Mouse (Mus musculus) CH12.LX (cell line): ENCODE measurements around the gene Baz1b. TPM values are rescaled to one million over a fixed set of nuclear protein-coding genes. Genes with fewer than 3 reads are reported as not detected.
A peak's percentile ranks its signal among the peaks of the same experiment; 100 is the strongest.

Experiments used
- DNase-seq: peaks from one replicate; pipeline ENCODE4 v3.0.0-alpha.2; 2013; ENCODE audit errors: extremely low read depth
- H3K27ac ChIP-seq: 2 replicates; pipeline ENCODE4 v1.5.1; 2012; ENCODE audit warnings: low read depth, mild to moderate bottlenecking, control low read depth, moderate library complexity; ENCODE audit not compliant: insufficient read depth
- H3K27me3 ChIP-seq: replicated peaks from 2 replicates; pipeline ENCODE3; 2012; ENCODE audit warnings: inconsistent platforms
- H3K36me3 ChIP-seq, 2 experiments: replicated peaks in 1 of 2; 2 replicates each; pipeline versions ENCODE3 to v1.6.1; 2012; ENCODE audit warnings: inconsistent platforms in 1 of 2, low read length in 1 of 2, mild to moderate bottlenecking in 1 of 2, mixed read lengths in 1 of 2, moderate library complexity in 1 of 2; ENCODE audit not compliant: control insufficient read depth in 1 of 2, insufficient read depth in 1 of 2
- H3K4me1 ChIP-seq, 2 experiments: 2 replicates each; pipeline ENCODE4 v1.6.1; 2012; ENCODE audit warnings: inconsistent platforms in 1 of 2, moderate library complexity in 1 of 2; ENCODE audit not compliant: insufficient read depth in 2 of 2, control insufficient read depth in 1 of 2
- H3K4me2 ChIP-seq: 2 replicates; pipeline ENCODE4 v1.6.1; 2012; ENCODE audit warnings: low read depth, mild to moderate bottlenecking, control low read depth; ENCODE audit not compliant: poor library complexity, insufficient read depth, severe bottlenecking
- H3K4me3 ChIP-seq, 3 experiments: fragments of 150-350 bp in 1 of 3; sonication (generic) in 1 of 3; replicated peaks in 1 of 3; 2 replicates each; pipeline versions ENCODE3 to v1.5.1; 2011 to 2012; ENCODE audit warnings: low read depth in 2 of 3, low read length in 2 of 3, mild to moderate bottlenecking in 2 of 3, moderate library complexity in 2 of 3, control low read depth in 1 of 3, improper control_type of control experiment in 1 of 3, inconsistent platforms in 1 of 3, mixed read lengths in 1 of 3; ENCODE audit not compliant: poor library complexity in 1 of 3
- H3K79me2 ChIP-seq: replicated peaks from 2 replicates; pipeline ENCODE4 v1.6.1; 2012; ENCODE audit warnings: mild to moderate bottlenecking, moderate library complexity; ENCODE audit not compliant: control insufficient read depth, poor library complexity, insufficient read depth, severe bottlenecking; ENCODE audit errors: extremely low read depth
- H3K9ac ChIP-seq: 2 replicates; pipeline ENCODE4 v1.6.1; 2012; ENCODE audit warnings: low read depth, mild to moderate bottlenecking, control low read depth, moderate library complexity; ENCODE audit not compliant: insufficient read depth
- H3K9me3 ChIP-seq: replicated peaks from 2 replicates; pipeline ENCODE3; 2012; ENCODE audit warnings: low read length, inconsistent platforms, mixed read lengths
- CHD1 ChIP-seq: IDR thresholded peaks from 2 replicates; pipeline ENCODE4 v1.6.1; 2012; ENCODE audit warnings: low read depth, low read length, improper control_type of control experiment, inconsistent platforms
- CHD2 ChIP-seq: IDR thresholded peaks from 2 replicates; pipeline ENCODE4 v1.6.1; 2011; ENCODE audit warnings: low read length, improper control_type of control experiment
- CTCF ChIP-seq, 2 experiments: IDR thresholded peaks in 1 of 2; conservative IDR thresholded peaks in 1 of 2; 2 replicates each; pipeline ENCODE4 v1.5.1; 2011 to 2012; ENCODE audit warnings: low read depth in 2 of 2, low read length in 2 of 2, improper control_type of control experiment in 1 of 2, inconsistent platforms in 1 of 2, mild to moderate bottlenecking in 1 of 2, moderate library complexity in 1 of 2
- ETS1 ChIP-seq: conservative IDR thresholded peaks from 2 replicates; pipeline ENCODE4 v1.6.1; 2012; ENCODE audit warnings: low read depth, mild to moderate bottlenecking, inconsistent platforms, low read length, improper control_type of control experiment, moderate library complexity
- HCFC1 ChIP-seq: IDR thresholded peaks from 2 replicates; pipeline ENCODE4 v1.6.1; 2012; ENCODE audit warnings: low read depth, mild to moderate bottlenecking, inconsistent platforms, low read length, improper control_type of control experiment
- MAFK ChIP-seq: IDR thresholded peaks from 2 replicates; pipeline ENCODE4 v1.6.1; 2011; ENCODE audit warnings: low read length, improper control_type of control experiment; ENCODE audit not compliant: insufficient replicate concordance
- MYC ChIP-seq: IDR thresholded peaks from 2 replicates; pipeline ENCODE4 v1.6.1; 2011; ENCODE audit warnings: low read depth, mild to moderate bottlenecking, improper control_type of control experiment, low read length
- NELFE ChIP-seq: IDR thresholded peaks from 2 replicates; pipeline ENCODE4 v1.6.1; 2011; ENCODE audit warnings: low read depth, low read length, improper control_type of control experiment
- dilution Hi-C: fragments of 300-500 bp; cut with MboI; formaldehyde crosslinking; loops from 2 replicates; pipeline ENCODE4 v1.14.3; 2020; ENCODE audit warnings: low sequenced_read_pairs; ENCODE audit not compliant: extremely low pct_unique_long_range_greater_than_20kb, extremely low pct_ligation_motif_present
- in situ Hi-C: fragments of 300-500 bp; cut with MboI; formaldehyde crosslinking; loops from 3 replicates; pipeline ENCODE4 v1.14.3; 2019; ENCODE audit warnings: low sequenced_read_pairs, low pct_ligation_motif_present, low pct_unique_long_range_greater_than_20kb, mixed read lengths
- polyA plus RNA-seq: library from polyadenylated mRNA; unstranded; fragments of >175 nt; gene quantifications from 2 replicates; pipeline ENCODE4 v1.2.1, GENCODE M21; 2012; ENCODE audit warnings: low read depth; ENCODE audit not compliant: insufficient read length
- total RNA-seq, 2 experiments: library from RNA; depleted of rRNA; stranded (reverse); fragments of 300-350 nt in 1 of 2; fragments of >200 nt in 1 of 2; gene quantifications; 2 replicates each; pipeline ENCODE4 v1.2.3; 2012 to 2014

Gene Baz1b
- total and polyA plus RNA-seq, 3 experiments: 53.3 to 85.4 (median 60.0) TPM

DNA sequence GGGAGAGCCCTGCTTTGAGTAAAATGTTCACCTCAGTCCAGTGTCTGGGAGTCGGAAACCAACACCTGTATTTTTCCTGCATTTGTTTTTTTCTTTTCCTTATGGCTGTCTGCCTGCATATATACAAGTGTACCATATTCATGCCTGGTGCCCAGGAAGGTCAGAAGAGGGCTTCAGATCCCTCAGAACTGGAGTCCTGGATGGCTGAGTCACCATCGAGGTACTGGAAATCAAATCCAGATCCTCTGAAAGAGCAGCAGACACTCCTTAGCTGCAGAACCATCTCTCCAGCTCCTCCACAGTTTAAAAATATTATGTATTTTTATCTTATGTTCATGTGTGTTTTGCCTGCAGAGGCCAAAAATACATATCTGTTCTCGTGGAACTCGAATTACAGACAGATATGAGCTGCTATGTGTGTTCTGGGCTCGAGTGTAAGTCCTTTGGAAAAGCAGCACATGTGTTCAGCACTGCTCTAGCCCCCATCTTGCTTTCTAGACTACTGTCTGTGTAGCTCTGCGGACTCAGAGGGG lies 15.3 kb upstream of the Baz1b start:
- Histone ChIP-seq H3K9me3 (no peaks in the 10 kb centered on the region), H3K4me3 (no peak overlapping the region), H3K4me2 (no peak overlapping the region), H3K27me3 (no peaks in the 10 kb centered on the region), H3K27ac (no peak overlapping the region), H3K79me2 (peaks cover 16% of the 10 kb centered on the region)
- no peak for DNase-seq
- no peak for TF ChIP-seq CHD1
- TF ChIP-seq HCFC1: no peak
- TF ChIP-seq ETS1: no peak
- TF ChIP-seq, all 38 proteins: peak for 0
- peaks cover 25 to 52% of the 10 kb centered on the region in 2 experiments for H3K36me3 ChIP-seq
- in situ Hi-C loops (no loop called here), dilution Hi-C loops (no loop called here)
- H3K9ac ChIP-seq: no peak overlapping the region
- peaks cover 9 to 26% of the 10 kb centered on the region in 2 experiments for H3K4me1 ChIP-seq

DNA sequence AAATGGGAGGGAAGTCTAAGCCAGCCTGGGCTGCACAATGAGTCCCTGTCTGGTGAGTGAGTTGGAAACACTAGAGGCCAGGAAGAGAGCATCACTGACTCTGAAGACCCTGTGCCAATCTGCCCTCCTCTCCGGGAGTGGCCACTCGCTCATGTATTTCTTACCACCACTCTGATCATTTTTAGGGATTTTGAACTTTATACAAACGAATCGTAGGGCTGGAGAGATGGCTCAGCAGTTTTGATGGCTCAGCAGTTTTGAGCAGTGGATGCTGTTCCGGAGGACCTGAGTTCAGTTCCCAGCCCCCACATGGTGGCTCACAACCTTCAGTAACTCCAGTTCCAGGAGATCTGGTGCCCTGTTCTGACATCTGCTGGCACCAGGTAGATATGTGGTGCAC lies 14.1 kb upstream of the Baz1b start:
- dilution Hi-C loops: no loop called here
- peaks cover 35 to 64% of the 10 kb centered on the region in 2 experiments for H3K36me3 ChIP-seq

DNA sequence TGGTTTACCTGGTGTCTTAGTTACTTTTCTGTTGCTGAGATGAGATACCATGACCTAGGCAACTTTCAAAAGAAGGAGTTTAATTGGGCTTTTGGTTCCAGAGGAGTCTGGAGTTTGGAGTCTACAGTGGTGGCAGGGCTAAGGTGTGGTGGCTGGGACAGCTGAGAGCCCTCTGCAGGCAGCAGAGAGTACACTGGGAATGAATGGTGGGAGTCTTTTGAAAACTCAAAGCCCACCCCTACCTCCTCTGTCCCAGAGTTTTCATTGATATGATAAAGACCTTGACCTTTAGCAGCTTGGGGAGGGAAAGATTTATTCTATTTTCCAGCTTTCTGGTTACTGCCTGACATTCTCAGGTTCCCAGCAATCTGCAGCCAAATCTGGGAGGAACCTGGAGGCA lies 12.0 kb upstream of the Baz1b start:
- Histone ChIP-seq H3K4me3 (no peak overlapping the region), H3K4me2 (no peak overlapping the region), H3K27me3 (no peaks in the 10 kb centered on the region), H3K27ac (no peak overlapping the region), H3K36me3 (peaks cover 55 to 84% of the 10 kb centered on the region in 2 experiments), H3K9ac (no peak overlapping the region), H3K79me2 (peaks cover 5% of the 10 kb centered on the region), H3K4me1 (peaks cover 6 to 17% of the 10 kb centered on the region in 2 experiments), H3K9me3 (no peaks in the 10 kb centered on the region)
- dilution Hi-C loops: no loop called here
- in situ Hi-C loops: no loop called here
- no peak for DNase-seq
- peak in 1 of 2 experiments; percentile 7; a peak in 1 of 4 replicates for TF ChIP-seq CTCF (conservative IDR thresholded peaks at IDR 0.05 in 1 of 2, IDR thresholded peaks at IDR 0.05 in 1 of 2; ENCODE audit: low read depth in 2 of 2, low read length in 2 of 2)
- TF ChIP-seq CHD2: no peak

More for the DNA sequence above, 14.1 kb upstream of the Baz1b start:
- no peaks in the 10 kb centered on the region for H3K27me3 ChIP-seq
- in situ Hi-C loops: no loop called here
- H3K9me3 ChIP-seq: no peaks in the 10 kb centered on the region
- DNase-seq: no peak
- H3K4me2 ChIP-seq: no peak overlapping the region
- no peak overlapping the region for H3K4me3 ChIP-seq
- peaks cover 9 to 23% of the 10 kb centered on the region in 2 experiments for H3K4me1 ChIP-seq
- no peak overlapping the region for H3K27ac ChIP-seq
- H3K79me2 ChIP-seq: peaks cover 16% of the 10 kb centered on the region
- TF ChIP-seq ETS1 (no peak), MYC (no peak), NELFE (no peak), MAFK (peak; percentile 70; the same call in 1 of the 2 replicates)
- no peak overlapping the region for H3K9ac ChIP-seq
